Mouse (Mus musculus) embryo, embryonic 10.5 days (tissue): ENCODE measurements around the gene Gpr160.
A peak's percentile ranks its signal among the peaks of the same experiment; 100 is the strongest.
"Not testable (repeated sequence)": the region's sequence is repeated elsewhere in the genome, so short reads cannot be mapped to it uniquely, and the experiment has no call there.

ENCODE experiments used
- DNase-seq: peaks from one replicate; pipeline ENCODE4 v3.0.0-alpha.2; 2015; ENCODE audit warnings: low spot score

Gene Gpr160

DNA sequence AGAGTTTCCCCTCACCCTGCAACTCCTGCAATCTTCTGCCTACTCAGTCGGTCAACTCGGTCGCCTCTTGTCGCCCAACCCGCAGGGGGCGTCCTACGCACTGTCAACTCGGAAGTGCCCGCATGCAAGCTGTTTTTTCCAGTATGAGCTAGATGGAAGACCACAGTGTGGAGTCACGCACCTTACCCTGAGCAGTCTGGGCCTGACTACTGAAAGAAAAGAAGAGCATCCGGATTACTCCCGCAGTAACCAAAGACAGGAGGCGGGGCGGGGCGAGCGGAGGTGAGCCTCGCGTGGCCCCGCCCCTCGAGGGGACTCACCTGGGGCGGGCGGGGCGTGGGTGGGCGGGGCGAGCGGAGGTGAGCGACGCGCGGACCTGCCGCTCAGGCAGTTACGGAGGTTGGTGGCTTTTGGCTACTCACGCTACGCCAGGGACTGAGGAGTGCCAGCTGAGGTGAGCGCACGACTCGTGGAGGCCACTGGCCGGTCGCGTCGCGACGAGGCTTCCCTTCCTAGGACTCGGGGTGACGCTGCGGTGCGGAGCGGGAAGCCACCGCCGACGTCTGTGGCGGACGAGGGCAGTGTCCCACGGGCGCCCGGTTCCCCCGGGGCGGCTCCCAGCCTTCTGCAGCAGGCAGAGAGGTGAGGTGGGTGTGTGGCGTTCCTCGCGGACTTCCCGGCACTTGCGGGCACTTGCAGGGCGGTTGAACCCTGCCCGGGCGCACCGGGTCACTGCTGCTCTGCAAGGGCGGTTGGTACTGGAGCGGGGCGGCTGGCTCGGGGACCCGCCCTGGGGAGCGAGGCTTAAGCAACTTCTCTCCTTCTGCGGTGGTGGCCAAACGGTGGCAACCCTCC, at the start of gene Gpr160:
Gene Gpr160 (plus strand): TSS at position 347 of the 855 bp plus-strand sequence.
- DNase-seq: peak; percentile 75

DNA sequence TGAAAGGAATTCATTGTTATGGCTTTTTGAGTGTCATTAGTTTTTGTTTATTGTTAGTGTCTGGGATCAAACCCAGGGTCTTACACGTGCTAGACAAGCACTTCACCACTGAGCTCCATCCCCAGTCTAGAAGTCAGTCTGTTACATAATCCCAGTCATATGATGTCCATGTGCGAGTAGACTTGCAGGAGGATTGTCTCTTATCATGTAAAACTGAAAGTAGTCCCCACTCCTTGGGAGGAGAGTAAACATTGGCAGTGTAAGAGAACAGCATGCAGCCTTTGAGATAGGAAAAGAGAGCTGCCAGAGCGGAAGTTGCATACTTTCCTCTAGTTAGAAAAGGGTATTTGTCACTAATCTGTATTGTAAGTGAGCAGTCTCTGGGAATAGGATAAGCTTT, 42.9 kb upstream of the Gpr160 start:
- DNase-seq: no peak

DNA sequence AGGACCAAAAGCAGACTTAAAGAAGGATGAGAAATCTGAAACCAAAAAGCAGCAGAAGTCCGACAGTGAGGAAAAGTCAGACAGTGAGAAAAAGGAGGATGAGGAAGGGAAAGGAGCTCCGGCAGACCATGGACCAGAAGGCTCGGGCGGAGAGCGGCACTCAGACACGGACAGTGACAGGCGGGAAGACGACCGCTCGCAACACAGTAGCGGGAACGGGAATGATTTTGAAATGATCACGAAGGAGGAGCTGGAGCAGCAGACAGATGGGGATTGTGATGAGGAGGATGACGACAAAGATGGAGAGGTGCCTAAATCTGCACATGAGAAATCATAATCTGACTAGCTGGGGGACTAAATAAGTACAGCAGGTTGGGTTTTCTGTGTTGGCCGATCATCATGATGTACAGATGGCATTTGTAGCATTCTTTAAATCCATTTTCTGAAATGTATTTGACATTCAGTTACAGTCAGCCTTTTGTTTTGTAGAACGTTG, 37.1 kb upstream of the Gpr160 start:
- no peak for DNase-seq

DNA sequence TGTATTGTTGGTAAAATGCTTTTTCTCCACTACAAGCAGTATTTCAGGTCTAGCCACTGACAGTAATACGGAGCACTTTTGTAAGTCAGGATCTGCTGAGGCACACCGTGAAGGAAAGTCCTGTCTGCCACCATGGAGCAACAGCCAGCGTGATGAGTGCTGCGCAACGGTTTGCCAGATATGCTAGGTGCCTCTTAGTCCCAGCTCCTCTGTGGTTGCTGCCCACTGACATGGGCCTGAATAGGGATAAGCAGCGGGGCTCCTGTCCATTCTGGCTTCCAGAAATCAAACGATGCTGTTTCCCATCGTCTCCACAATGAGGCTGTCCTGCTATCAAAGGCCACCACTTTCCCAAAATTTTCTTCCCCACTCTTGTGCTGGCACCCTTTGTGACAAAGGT, 33.6 kb upstream of the Gpr160 start:
- no peak for DNase-seq

DNA sequence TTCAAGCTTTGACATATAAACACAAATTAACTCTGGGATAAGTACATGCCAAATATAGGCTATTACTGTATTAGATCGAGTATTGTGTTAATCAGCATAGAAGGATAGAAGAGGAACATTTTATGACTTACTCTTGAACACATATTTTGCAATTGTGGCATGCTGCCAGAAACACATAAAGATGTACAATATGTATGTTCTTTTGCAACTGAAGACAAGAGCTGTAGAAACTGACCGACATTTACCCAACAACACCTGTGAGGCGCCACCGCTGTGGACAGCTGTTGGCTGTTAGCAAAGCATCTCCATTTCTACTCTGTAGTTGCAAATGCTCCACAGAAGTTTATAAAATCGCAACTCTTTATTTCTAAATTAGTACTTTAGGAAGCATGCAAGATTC, 29.7 kb upstream of the Gpr160 start:
- DNase-seq: no peak

DNA sequence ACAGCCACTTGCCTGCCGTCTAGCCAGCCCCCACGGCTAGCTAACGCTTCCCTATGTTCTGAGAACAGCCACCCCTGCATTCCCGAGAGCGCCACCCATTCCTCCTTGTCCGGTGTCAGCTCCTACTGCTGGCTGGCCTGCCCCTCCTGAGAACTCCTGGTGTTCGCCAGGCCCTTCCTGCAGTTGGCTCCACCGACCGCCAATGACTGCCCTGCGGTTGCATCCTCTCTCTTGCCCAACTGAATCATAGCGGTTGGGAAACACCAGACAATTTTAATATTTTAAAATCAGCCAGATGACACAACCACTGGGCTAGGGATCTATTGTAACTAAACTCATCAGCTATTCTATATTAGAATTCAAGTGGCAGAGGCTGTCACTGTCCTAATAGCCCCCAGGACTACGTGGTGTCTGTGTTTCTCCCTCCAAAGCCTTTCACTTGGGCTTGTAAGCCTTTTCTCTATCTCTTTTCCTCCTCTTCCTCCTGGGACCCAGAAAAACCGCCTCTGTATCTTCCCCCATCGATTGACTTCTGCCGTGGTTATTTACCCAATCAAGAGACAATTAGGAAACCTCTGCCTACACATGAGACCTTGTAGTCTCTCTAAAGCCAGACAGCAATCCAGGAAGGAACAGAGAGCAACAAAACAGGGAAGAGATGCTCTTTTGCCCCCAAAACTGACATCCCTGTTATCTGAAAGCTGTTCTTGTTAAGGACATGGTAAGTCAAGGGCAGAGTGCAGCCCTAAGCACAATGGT, 23.7 kb upstream of the Gpr160 start:
- DNase-seq: no peak

DNA sequence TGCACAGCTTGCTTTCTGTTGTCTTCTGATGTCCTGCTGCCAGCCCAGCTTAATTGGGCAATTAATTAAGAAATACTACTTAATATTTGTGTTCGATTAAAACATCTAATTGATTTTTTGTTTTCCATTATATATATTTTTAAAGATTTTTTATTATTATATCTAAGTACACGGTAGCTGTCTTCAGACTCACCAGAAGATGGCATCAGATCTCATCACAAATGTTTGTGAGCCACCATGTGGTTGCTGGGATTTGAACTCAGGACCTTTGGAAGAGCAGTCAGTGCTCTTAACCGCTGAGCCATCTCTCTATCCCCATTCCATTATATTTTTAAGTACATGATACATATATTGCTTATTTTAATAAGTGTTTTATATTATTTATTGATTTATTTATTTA, 22.5 kb upstream of the Gpr160 start:
- DNase-seq: no peak

DNA sequence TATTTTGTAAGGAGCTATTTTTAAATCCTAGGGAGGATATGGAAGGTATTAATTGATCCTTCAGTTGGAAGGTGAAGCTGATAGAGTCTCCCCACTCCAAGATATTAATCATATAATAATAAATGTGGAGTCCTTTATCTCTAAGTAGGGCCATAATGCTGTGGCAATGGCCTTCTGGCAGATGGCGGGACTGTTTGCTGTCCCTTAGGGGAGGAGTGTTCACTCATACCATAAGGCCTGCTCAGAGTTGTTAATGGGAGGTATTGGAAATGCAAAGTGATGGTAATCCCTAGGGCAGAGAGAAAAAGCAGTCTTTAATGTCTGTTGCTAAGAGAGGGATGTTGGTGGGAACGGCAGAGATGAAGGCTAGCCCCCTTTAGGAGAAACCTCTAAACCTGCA, 10.0 kb upstream of the Gpr160 start:
- DNase-seq: no peak

DNA sequence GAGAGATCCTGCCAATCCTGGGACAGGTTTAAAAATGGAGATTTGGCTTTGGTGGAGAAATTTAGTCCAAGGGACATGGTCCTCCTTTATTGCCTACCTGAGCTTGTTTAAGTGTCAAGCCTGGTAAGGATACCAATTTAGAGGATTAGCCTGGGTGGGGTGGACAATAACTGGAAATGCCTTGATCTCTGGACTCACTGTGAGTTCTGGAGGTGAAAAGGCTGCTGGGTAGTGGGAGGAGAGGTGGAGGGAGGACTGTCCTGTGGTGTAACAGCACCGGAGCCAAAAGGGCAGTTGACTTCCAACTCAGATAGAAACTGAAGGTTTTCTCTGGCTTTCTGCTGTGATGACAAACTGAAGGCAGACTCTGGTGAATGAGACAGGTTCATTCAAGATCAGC, 8.3 kb upstream of the Gpr160 start:
- DNase-seq: no peak

DNA sequence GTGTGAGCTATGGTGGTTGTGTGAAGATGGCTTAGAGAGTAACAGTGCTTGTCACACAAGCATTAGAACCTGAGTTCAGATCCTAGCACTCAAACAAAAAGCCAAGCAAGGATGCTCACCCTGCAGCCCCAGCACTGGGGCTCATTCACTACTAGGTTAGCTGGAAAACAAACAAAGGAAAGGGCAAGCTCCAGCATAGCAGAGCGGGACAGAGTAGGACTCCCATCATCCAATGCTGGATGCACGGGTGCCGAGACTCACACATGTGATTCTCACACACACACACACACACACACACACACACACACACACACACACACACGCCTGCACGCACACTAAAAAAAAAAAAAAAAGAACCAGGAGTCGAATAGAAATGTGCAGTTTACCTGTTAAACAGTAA, 4.3 kb upstream of the Gpr160 start:
- no peak for DNase-seq

DNA sequence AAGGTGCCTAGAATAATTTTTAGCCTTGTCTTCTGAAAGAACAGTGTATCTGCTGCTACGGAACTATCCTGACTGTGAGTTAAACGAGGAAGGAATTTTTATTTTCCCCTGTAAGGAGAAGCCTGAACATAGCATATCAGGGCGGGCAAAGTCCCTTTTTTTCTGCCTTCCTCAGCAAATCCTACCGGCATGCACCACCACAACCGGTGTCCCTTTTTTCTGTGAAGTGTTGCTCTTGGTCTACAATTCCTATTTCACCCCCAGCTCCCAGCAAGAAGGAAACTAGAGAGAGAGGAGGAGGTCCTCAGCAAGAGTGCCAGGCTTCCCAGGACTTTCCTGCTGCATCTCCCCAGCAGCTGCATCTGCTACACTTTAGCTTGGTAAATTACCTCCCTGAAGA, 2.2 kb upstream of the Gpr160 start:
- DNase-seq: no peak

DNA sequence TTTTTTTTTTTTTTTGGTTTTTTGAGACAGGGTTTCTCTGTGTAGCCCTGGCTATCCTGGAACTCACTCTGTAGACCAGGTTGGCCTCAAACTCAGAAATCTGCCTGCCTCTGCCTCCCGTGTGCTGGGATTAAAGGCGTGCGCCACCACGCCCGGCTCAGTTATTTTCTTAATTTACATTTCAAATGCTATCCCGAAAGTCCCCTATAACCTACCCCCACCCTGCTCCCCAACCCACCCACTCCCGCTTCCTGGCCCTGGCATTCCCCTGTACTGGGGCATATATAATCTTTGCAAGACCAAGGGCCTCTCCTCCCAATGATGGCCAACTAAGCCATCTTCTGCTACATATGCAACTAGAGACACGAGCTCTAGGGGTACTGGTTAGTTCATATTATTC, 3.8 kb downstream of the Gpr160 start:
- not testable (repeated sequence) for DNase-seq

DNA sequence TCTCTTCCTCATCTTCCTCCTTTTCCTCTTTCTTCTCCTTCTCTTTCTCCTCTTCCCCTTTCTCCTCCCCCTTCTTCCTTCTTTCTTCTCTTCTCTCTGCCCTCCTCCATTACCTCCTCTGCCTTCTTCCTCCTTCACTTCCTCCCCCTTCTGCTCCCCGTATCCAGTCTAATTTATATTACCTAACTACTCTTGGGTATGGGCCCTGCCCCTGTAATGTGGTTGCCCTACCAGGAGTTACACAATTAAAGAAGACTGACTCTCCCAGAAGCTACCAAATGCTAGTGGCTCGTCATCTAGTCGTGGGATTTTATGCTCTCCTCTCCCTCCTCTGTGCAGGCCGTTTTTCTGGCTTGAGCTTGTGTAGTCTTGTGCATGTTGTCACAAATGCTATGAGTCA, 5.0 kb downstream of the Gpr160 start:
- no peak for DNase-seq

DNA sequence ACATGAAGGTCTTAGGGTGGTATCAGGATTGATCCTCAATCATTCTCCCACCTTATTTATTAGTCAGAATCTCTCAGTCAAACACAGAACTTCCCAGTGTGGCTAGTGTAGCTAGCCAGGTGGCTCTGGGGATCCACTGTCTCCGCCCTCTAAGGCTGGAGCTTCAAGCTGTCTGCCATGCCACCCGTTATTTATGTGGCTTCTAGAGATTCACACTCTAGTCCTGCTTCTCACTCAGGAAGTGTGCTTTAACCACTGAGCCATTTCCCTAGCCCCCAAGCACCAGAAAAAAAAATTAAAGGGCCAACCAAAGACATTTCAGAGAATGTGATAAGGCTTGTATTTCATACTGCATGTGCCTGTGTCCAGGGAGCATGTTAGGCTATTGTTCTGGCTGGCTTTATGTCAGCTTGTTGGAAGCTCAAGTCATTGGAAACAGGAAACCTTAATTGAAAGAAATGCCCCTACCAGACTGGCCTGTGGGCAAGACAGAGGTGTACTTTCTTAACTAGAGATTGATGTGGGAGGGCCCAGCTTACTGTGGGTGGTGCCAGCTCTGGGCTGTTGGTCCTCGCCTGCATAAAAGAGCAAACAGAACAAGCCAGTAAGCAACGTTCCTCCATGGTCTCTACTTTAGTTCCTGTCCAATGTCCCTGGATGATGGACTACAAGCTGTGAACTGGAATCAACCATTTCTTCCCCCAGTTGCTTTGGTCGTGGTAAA, 8.1 kb downstream of the Gpr160 start:
- no peak for DNase-seq

DNA sequence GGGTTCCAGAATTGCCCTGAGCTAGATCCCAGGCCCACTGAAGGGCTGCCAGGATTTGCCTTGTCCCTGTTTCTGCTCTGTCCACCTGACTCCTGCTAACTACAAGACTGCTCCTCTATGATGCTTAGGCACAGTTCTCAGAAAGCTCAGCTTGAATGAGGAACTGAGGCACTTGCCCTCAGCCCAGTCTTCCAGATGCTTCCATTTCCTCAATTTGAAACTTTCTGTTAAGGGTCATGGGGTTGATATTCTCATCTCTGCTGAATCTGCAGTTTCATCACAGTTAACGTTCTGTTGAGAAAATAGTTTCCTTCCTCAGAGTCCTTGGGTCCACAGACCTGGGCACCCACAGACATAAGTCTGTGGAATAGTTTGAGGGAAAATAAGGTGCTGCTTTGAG, 8.9 kb downstream of the Gpr160 start:
- no peak for DNase-seq

DNA sequence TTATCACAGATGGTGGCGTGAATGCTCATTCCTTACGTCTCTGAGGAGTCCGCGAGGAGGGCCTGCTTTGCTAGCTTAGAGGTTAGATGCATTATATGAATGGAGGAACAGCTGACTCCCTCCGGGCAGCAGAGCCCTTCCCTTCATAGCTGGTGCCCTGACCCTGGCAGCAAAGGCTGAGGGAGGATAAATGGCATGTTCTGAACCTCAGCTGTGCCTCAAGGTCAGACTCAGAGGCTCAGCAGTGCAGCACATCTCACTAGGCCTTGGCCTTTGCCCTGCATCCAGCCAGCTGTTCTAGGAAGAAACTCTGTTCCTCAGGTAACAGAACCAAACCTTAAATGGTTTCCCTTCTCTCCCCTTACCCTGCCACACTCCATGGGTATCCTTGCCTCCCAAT, 12.4 kb downstream of the Gpr160 start:
- no peak for DNase-seq

DNA sequence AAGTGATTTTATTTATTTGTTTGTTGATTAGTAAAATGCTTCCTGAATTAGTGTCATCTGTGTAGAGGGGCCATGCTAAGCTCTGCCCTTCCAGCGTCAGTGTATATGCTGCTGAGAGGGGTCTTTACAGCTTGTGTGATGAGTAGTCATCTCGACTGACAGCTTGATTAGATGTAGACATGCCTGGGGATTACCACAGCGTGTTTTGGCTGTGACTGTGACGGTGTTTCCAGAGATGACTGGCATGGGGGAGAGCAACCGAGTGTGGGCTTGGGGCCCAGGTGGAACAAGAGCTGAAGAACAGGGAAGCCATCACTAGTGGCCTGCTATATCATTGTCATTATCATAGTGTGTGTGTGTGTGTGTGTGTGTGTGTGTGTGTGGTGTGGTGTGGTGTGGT, 12.9 kb downstream of the Gpr160 start:
- DNase-seq: no peak

DNA sequence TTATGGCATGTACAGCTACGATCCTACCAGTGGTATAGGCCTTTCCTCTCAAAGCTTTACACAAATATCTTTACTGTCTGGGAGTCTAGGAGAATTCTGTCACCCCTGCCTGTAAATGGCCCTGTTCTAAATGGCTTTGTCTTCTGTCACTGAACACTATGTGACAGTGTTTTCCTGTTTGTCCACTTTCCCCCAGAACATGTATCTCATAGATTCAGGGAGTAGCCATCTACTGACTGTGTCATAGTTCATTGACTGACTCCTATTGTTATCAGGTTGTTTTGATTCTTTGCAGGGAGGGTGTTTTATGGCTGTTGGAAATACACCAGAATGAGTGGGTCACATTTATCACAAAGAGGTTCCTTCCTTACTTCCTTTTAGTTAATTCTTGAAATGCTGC, 14.2 kb downstream of the Gpr160 start:
- DNase-seq: no peak

DNA sequence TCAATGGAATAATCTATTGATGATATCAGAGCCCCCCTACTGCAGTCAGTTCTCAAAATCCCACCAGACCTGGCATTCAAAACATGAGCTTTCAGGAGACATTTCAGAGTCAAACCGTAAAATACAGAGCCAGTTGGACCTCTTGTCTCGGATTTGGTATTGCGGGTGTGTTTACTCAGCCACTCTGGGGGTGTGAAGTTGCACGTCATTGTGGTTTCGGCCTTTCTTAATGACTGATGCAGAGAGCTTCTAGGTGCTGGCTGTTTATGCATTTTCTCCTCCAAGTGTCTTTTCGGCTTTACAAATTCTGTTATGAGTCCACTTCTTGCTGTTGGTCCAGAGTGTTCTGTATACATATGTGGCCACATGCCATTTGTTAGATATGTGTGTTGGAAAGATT, 21.0 kb downstream of the Gpr160 start:
- DNase-seq: no peak

DNA sequence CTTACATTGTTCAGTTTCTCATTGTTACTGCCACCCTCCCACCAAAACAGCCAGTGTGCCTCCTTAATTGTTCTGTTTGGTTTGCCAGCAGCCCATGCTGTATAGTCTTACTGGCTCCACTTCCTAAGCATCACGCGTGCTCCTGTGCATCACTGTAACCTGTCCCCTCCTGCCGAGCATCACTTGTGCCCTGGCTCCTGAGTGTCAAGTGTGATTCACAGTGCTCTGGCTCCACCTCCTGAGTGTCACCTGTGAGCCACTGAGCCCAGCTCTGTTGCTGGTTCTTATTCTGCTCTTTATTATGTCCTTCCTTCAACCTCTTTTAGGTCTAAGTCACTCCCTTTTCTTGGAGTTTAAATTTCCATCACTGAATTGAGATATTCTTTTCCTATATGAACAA, 31.7 kb downstream of the Gpr160 start:
- no peak for DNase-seq

DNA sequence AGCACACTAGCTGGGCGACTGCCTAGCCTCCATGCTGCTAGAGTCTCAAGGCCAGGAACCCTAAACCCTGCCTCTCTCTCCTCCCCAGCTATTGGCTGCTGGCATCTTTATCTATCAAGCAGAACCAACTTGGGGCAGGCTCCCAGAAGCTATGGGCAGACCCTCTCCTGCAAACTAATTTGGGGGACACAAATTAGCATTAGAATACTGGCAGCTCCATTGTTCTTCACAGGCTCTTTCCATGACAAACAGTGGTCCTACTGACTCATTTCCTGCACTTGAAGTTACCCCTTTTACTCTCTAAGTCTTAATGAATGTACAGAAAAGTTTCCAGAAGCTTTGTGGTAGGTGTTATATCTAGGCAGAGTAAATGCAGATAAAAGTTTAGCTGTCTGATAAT, 33.3 kb downstream of the Gpr160 start:
- DNase-seq: no peak

DNA sequence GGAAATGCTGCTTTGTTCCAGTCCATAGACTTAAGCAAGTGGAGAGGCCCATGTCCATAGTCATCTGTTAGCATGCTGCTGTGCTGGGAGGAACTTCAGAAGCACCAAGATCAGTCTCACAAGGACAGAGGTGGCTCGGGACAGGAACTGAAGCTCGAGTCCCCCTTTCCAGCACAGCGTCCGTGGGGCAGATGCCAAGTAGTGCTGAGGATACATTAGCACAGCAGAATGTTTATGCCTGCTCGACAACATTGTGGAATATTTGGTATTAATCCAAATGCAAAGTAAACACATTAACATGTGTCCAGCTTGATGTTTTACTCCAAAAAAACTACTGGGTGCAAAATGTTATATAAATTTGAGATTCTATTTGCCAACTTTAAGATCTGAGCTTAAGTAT, 41.0 kb downstream of the Gpr160 start:
- no peak for DNase-seq

DNA sequence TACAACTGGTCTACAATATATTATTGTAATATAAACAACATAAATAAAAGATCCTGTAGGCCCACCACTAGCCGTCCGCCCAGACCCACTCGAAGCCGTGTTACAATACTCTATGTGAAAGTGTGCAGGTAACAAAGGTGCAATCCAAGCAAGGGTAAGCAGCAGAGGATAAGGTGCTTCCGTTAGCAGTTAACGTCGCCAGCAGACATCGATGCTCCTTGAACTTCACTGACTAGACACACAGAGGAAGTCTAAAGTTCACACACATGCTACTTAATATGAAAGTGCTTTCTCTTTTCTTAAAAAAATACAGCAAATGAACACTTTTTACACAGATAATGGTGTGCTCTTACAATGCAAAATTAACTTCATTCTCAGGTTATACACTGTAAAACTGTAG, 43.7 kb downstream of the Gpr160 start:
- DNase-seq: no peak
